Mouse (Mus musculus) limb, embryonic 14.5 days (tissue): ENCODE results near the gene Aebp1. TPM values are rescaled to one million over a fixed set of nuclear protein-coding genes. Genes with fewer than 3 reads are reported as not detected.

ENCODE experiments used
- ATAC-seq: fragments of 200-750 bp; cut with Nextera tagmentation; 2 replicates; pipeline ENCODE4 v1.8.0; 2017; ENCODE audit warnings: low read depth, moderate number of reproducible peaks, moderate TSS enrichment; ENCODE audit not compliant: low FRiP score
- DNase-seq: peaks from one replicate; pipeline ENCODE4 v3.0.0-alpha.2; 2015; ENCODE audit warnings: low spot score
- H3K27ac ChIP-seq: fragments of 300-500 bp; sonication (generic); replicated peaks from 2 replicates; pipeline ENCODE4 v1.5.1; 2014; ENCODE audit warnings: low read depth, mild to moderate bottlenecking, low read length, moderate library complexity, mixed read lengths
- H3K27me3 ChIP-seq: fragments of 300-500 bp; sonication (generic); 2 replicates; pipeline ENCODE4 v1.6.1; 2014; ENCODE audit warnings: low read length, mixed read lengths; ENCODE audit not compliant: control insufficient read depth, insufficient read depth
- H3K36me3 ChIP-seq: fragments of 300-500 bp; sonication (generic); 2 replicates; pipeline ENCODE4 v1.6.1; 2014; ENCODE audit warnings: mild to moderate bottlenecking, low read length, moderate library complexity, mixed read lengths; ENCODE audit not compliant: control insufficient read depth, insufficient read depth
- H3K4me1 ChIP-seq: fragments of 300-500 bp; sonication (generic); 2 replicates; pipeline ENCODE4 v1.6.1; 2014; ENCODE audit warnings: antibody characterized with exemption, low read length, mixed read lengths; ENCODE audit not compliant: control insufficient read depth, insufficient read depth
- H3K4me2 ChIP-seq: fragments of 300-500 bp; sonication (generic); replicated peaks from 2 replicates; pipeline ENCODE4 v1.6.1; 2014; ENCODE audit warnings: low read depth, mild to moderate bottlenecking, low read length, moderate library complexity; ENCODE audit not compliant: severe bottlenecking
- H3K4me3 ChIP-seq: fragments of 300-500 bp; sonication (generic); replicated peaks from 2 replicates; pipeline ENCODE4 v1.5.1; 2014; ENCODE audit warnings: low read length
- H3K9ac ChIP-seq: fragments of 300-500 bp; sonication (generic); 2 replicates; pipeline ENCODE4 v1.6.1; 2014; ENCODE audit warnings: mild to moderate bottlenecking, low read depth, low read length, moderate library complexity; ENCODE audit not compliant: severe bottlenecking
- H3K9me3 ChIP-seq: fragments of 300-500 bp; sonication (generic); 2 replicates; pipeline ENCODE4 v1.6.1; 2016; ENCODE audit warnings: low read length; ENCODE audit not compliant: control insufficient read depth
- POLR2A ChIP-seq: fragments of 200-500 bp; IDR thresholded peaks from 2 replicates; pipeline ENCODE4 v1.8.0; 2012; ENCODE audit warnings: inconsistent platforms, mild to moderate bottlenecking, moderate library complexity, borderline replicate concordance; ENCODE audit not compliant: insufficient read depth, insufficient read length; ENCODE audit errors: extremely low read depth
- WGBS: fragments of 180-500 bp; shearing (Covaris S2); extraction: QIAGEN DNeasy Blood & Tissue Kit; methylation state at CpG from one replicate; pipeline ENCODE4 v1.1.7; 2014; 5-methylcytosine and 5-hydroxymethylcytosine counted together
- polyA plus RNA-seq, 2 experiments: library from polyadenylated mRNA; depleted of rRNA in 1 of 2; stranded (reverse) in 1 of 2; unstranded in 1 of 2; fragments of >200 nt; fragmentation: Nextera tagmentation in 1 of 2; extraction: Ambion mirVana in 1 of 2; gene quantifications; 2 replicates each; pipeline versions ENCODE4 v1.2.1 to v1.2.3; 2012 to 2014

Gene Aebp1
- polyA plus RNA-seq, 2 experiments, result 51.7 to 60.6 TPM

GRCm38 (mm10) chr11:5918111-5918510 lies 56.4 kb downstream of the Aebp1 start:
- Histone ChIP-seq H3K4me1 (0 out of 2 replicates have a peak, but pooled peaks cover under 1% of the 10 kb centered on the region), H3K27ac (no peak overlapping the region), H3K27me3 (no peaks in the 10 kb centered on the region), H3K9me3 (no peaks in the 10 kb centered on the region), H3K4me3 (no peak overlapping the region), H3K36me3 (no peaks in the 10 kb centered on the region), H3K9ac (no peak overlapping the region), H3K4me2 (no peak overlapping the region)
- WGBS, result 42% methylated on average over 2 of the region's 2 CpGs
- DNase-seq (no peak), ATAC-seq (no peak)
- no peak for TF ChIP-seq POLR2A

- ATAC-seq (no peak), DNase-seq (no peak)
- 93% methylated on average over 4 of the region's 4 CpGs for WGBS
- H3K9me3 ChIP-seq, result no peaks in the 10 kb centered on the region
- H3K9ac ChIP-seq, result no peak overlapping the region
- H3K27ac ChIP-seq, result no peak overlapping the region
- H3K4me3 ChIP-seq, result no peak overlapping the region
- H3K4me2 ChIP-seq, result no peak overlapping the region
- no peaks in the 10 kb centered on the region for H3K36me3 ChIP-seq
- H3K27me3 ChIP-seq, result no peaks in the 10 kb centered on the region
- no peaks in the 10 kb centered on the region for H3K4me1 ChIP-seq
- no peak for TF ChIP-seq POLR2A
Observed at GRCm38 (mm10) chr11:5919606-5920005, 57.9 kb downstream of the Aebp1 start.

- no peak for ATAC-seq
- DNase-seq, result no peak
- Histone ChIP-seq H3K4me1 (no peaks in the 10 kb centered on the region), H3K9ac (no peak overlapping the region), H3K36me3 (no peaks in the 10 kb centered on the region), H3K9me3 (no peaks in the 10 kb centered on the region), H3K27ac (no peak overlapping the region), H3K4me3 (no peak overlapping the region), H3K27me3 (no peaks in the 10 kb centered on the region), H3K4me2 (no peak overlapping the region)
- TF ChIP-seq POLR2A, result no peak
- 27% methylated on average over 17 of the region's 17 CpGs for WGBS
Observed at GRCm38 (mm10) chr11:5920323-5920960, 58.7 kb downstream of the Aebp1 start.

Other genes starting within 250 kb of the Aebp1 start
- gene Mrps24, start 146.3 kb upstream of the Aebp1 start, polyA plus RNA-seq (2012; rRNA removed), result 124 and 135 TPM in 2 replicates
- gene Mrps24, start 146.3 kb upstream of the Aebp1 start, polyA plus RNA-seq (2014; fragmentation: Nextera tagmentation; extraction: Ambion mirVana), result 197 and 219 TPM in 2 replicates
- gene Urgcp, start 99.6 kb upstream of the Aebp1 start, polyA plus RNA-seq (2012; rRNA removed), result 17.1 and 21.5 TPM in 2 replicates
- 21.7 and 23.4 TPM in 2 replicates for gene Urgcp, start 99.6 kb upstream of the Aebp1 start, polyA plus RNA-seq (2014; fragmentation: Nextera tagmentation; extraction: Ambion mirVana)
- gene Dbnl, start 73.5 kb upstream of the Aebp1 start, polyA plus RNA-seq (2012; rRNA removed), result 85.4 and 89.9 TPM in 2 replicates
- 107 and 119 TPM in 2 replicates for gene Dbnl, start 73.5 kb upstream of the Aebp1 start, polyA plus RNA-seq (2014; fragmentation: Nextera tagmentation; extraction: Ambion mirVana)
- 46.8 and 55.3 TPM in 2 replicates for gene Pgam2, start 58.2 kb upstream of the Aebp1 start, polyA plus RNA-seq (2012; rRNA removed)
- gene Pgam2, start 58.2 kb upstream of the Aebp1 start, polyA plus RNA-seq (2014; fragmentation: Nextera tagmentation; extraction: Ambion mirVana), result 64.4 and 88.3 TPM in 2 replicates
- 29.5 and 40.8 TPM in 2 replicates for gene Polm, start 23.9 kb upstream of the Aebp1 start, polyA plus RNA-seq (2012; rRNA removed)
- 10.6 and 11.1 TPM in 2 replicates for gene Polm, start 23.9 kb upstream of the Aebp1 start, polyA plus RNA-seq (2014; fragmentation: Nextera tagmentation; extraction: Ambion mirVana)
- gene Pold2, start 16.3 kb downstream of the Aebp1 start, polyA plus RNA-seq (2012; rRNA removed), result 158 and 206 TPM in 2 replicates
- 95.7 and 95.8 TPM in 2 replicates for gene Pold2, start 16.3 kb downstream of the Aebp1 start, polyA plus RNA-seq (2014; fragmentation: Nextera tagmentation; extraction: Ambion mirVana)
- 0.19 and 0.36 TPM in 2 replicates for gene Myl7, start 36.8 kb downstream of the Aebp1 start, polyA plus RNA-seq (2012; rRNA removed)
- gene Myl7, start 36.8 kb downstream of the Aebp1 start, polyA plus RNA-seq (2014; fragmentation: Nextera tagmentation; extraction: Ambion mirVana), result 0.92 and 1.00 TPM in 2 replicates
- gene Gck, start 88.1 kb downstream of the Aebp1 start, polyA plus RNA-seq (2012; rRNA removed), result 0.83 and 1.7 TPM in 2 replicates
- gene Gck, start 88.1 kb downstream of the Aebp1 start, polyA plus RNA-seq (2014; fragmentation: Nextera tagmentation; extraction: Ambion mirVana), result 0.74 and 2.6 TPM in 2 replicates
- gene Ykt6, start 93.7 kb downstream of the Aebp1 start, polyA plus RNA-seq (2012; rRNA removed), result 79.0 and 81.0 TPM in 2 replicates
- gene Ykt6, start 93.7 kb downstream of the Aebp1 start, polyA plus RNA-seq (2014; fragmentation: Nextera tagmentation; extraction: Ambion mirVana), result 33.2 and 34.8 TPM in 2 replicates
- 3.1 and 3.5 TPM in 2 replicates for gene Camk2b, start 204.4 kb downstream of the Aebp1 start, polyA plus RNA-seq (2012; rRNA removed)
- gene Camk2b, start 204.4 kb downstream of the Aebp1 start, polyA plus RNA-seq (2014; fragmentation: Nextera tagmentation; extraction: Ambion mirVana), result 1.5 TPM in 2 replicates